Mouse (Mus musculus): ENCODE data around the gene Rassf7. TPM values are rescaled to one million over a fixed set of nuclear protein-coding genes. Genes with fewer than 3 reads are reported as not detected.
A peak's percentile ranks its signal among the peaks of the same experiment; 100 is the strongest.

Rassf7 gene
- polyA plus RNA-seq, 2 experiments from 2014 or later, result 14.2 to 15.9 TPM

DNA sequence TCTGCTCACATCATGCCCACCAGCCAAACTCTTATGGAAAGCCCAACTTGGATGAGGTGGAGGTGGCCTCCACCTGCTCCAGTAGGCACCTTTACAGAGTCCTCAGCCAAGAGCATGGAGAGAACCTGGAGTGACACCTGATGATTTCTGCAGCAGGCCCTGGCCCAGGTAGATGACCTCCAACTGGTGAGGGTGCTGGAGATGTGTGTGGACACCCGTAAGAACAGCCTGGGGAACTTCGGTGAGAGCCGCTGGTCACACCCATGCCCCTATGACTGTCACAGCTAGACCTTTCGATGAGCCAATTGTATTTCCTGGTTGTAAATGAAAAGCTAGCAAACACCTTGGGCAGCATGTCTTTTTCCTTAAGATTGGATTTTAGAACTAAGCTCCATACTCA is 17.5 kb upstream of the Rassf7 start:
- ATAC-seq, result no peak

DNA sequence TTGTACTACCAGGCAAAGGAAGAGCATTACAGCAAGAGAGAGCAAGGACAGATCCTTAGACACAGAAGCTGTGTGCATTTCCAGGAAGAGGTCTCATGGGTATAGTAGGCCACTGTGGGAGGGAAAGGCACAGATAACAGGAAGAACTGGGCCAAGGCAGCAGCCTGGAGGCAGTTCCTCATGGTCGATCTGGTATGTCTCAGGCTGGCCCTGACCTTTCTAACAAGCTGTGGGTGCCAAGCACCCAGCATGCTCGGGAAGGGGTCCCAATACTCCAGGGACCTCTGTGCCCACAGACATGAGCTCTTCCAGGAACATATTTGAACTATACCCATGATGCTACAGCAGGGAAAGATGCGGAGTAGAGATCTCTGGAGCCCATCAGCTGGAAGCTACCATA is 11.1 kb upstream of the Rassf7 start:
- ATAC-seq, result no peak

DNA sequence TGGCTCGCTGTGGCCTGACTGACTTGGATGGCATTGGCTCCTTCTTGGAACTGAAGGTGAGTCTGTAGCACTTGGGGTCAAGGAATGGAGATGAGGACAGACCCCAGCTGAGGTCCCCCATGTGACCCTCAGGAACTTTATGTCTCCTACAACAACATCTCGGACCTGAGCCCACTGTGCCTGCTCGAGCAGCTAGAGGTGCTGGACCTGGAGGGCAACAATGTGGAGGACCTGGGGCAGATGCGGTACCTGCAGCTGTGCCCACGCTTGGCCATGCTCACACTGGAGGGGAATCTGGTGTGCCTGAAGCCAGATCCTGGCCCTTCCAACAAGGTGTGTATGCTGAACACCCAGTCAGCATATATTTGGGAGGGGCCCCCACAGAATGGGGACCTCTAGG is 10.2 kb upstream of the Rassf7 start:
- ATAC-seq, result no peak

DNA sequence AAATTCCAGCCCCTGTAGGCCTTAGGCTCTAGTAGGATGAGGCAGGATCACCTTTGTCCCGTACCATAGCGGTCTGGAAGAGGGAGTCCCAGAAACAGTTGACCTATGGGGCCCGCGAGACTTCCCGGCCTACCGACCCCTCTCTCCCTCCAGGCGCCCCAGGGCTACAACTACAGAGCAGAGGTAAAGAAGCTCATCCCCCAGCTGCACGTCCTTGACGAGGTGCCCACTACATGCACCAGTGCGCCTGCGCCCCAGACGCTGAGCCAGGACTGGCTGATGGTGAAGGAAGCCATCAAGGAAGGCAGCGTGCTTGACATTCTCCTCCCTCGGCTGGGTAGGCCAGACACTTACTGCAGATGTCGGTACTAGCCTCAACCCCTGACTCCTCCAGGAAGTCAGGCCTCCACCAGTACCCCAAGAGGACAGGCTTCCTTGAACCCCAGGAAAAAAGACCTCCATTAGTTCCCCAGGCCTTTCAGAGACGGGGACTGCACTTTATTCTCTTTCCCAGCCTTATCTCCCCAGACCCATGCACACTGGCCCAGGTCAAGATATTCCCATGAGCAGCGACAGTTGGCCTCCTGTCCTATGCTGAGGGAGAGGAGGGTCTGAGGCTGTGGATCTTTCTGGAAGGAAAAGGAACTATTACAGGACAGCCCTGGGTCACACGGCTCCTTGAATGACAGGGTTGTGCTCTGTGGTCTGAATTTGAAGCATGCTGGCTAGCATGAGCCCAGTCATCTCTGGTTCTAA is 9.3 kb upstream of the Rassf7 start:
- ATAC-seq, result no peak

DNA sequence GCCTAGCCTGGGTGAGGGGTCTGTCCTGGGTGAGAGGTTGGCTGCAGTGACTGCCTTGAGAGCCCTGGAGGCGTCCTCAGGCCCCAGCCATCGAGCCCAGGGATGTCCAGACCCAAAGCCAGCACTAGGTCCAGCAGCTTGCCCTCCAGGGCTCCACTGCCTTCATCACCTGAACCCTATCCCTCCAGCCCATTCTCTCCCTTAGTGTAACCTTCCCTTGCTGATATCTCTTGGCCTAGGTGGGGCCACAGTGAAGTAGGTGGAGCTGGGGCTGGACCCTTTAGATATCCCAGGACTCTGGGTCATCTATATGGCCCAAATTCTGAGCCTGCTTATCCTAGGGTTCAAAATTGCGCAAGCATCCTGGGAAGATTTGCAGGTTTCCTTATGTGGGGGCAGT is 6.1 kb upstream of the Rassf7 start:
- ATAC-seq, result no peak

DNA sequence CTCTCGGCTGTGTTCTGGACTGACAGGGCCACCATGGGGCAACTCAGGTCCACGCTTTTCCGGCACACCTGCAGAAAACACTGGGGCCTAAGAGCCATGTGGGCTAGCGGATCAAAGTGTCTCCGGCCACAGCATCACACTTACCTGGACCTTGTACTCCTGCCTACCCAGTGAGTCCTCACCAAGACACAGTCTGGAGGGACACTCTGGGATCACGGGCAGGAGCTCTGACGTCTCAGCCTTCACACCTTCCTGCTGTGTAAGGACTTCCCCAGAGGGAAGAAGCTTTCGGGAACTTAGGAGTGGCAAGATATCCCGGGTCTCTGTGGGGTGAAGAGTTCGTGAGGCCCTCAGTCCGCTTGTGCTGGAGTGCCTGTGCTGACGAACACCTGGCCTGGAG is 5.5 kb upstream of the Rassf7 start:
- ATAC-seq, result no peak

DNA sequence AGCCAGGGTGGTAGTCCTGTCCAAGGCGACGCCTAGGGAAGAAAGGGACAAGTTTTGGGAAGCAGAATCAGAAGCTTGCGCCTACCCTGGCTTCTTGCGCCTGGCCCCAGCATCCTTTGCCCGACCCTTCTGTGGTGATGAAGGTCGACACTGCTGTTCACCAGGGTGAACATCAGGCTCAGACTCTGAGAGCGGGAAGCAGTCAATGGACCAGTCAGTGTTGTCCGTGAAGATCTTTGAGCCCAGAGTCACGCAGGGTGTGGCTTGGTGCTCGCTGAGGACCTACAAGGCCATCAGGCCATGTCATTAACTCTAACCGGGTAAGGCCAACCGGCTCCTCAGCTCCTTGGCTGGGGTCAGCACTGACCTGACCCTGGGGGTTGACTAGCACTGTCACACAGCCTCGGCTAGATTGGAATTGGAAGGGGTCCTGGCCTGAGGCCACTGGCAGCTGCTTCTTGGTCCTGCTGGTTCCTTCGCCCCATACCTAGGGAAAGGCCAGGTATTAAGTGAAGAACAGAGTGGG is 5.0 kb upstream of the Rassf7 start:
- ATAC-seq, result no peak

DNA sequence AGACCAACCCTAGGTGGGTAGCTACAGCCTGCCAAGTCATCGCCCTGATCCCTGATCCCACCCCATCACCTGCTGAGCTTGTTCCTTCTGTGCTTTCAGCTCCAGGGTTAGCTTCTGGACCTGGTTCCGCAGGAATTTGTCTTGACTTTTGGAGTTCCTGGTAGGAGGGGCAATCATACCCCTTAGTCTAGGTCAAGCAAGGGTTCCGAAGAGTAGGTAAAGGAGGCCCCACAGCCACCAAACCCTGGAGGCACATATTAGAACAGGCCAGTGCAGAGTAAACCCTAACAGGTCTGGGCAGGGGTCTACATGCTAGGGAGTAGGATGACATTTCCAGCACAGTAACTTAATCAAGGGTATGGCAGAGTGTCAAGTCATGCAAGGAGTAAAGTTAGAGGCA is 2.5 kb upstream of the Rassf7 start:
- ATAC-seq, result no peak

DNA sequence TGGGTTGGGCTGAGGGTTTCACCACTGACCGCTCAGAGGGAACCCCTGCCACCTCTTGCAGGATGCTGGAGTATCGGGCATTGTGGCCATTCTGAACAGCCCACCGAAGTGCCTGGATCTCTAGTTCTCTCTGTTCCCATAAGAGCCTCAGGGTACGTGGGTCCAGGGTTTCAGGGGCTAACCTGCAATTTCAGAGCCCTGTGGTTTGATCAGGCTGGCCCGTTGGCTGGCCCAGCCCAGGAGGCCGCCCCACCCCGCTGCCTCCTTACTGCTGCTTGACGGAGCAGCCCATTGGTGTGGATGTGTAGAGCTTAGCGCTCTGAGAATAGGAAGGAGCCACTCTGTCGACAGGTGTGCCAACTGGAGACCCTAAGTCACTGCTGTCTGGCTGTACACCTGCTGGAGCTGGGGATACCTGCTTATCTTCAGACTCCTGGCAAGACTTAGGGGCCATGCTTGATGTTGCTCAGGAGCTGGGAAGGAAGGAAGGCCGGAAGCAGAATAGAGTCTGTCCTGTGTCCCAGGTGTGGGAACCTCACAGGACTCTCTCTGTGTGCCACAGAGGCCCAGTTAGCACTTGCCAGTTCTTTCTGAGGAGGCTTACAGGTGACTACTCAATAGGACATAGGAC is 1.9 kb upstream of the Rassf7 start, which contains the start of gene Lmntd2:
Gene Lmntd2, minus strand, starts transcription at position 476 of the 631 bp plus-strand sequence.
- no peak for ATAC-seq

DNA sequence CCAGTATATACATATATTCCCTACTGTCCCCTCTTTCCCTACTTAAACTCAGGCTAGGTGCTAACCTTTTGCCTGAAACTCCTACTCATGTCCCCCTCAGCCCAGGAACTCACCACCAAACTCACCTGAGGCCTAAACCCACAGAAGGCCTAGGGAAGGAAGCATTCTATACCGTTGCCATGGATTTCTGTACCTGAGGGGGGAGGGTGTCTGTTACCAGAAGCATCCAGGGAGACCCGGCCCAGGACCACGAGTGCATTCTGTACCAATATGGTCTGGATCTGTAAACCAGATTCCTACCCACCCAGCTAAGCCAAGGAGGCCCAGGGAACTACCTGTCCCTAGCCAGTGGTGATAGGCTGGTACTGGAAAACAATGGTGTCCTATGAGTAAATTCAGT is 1.4 kb upstream of the Rassf7 start:
- no peak for ATAC-seq

DNA sequence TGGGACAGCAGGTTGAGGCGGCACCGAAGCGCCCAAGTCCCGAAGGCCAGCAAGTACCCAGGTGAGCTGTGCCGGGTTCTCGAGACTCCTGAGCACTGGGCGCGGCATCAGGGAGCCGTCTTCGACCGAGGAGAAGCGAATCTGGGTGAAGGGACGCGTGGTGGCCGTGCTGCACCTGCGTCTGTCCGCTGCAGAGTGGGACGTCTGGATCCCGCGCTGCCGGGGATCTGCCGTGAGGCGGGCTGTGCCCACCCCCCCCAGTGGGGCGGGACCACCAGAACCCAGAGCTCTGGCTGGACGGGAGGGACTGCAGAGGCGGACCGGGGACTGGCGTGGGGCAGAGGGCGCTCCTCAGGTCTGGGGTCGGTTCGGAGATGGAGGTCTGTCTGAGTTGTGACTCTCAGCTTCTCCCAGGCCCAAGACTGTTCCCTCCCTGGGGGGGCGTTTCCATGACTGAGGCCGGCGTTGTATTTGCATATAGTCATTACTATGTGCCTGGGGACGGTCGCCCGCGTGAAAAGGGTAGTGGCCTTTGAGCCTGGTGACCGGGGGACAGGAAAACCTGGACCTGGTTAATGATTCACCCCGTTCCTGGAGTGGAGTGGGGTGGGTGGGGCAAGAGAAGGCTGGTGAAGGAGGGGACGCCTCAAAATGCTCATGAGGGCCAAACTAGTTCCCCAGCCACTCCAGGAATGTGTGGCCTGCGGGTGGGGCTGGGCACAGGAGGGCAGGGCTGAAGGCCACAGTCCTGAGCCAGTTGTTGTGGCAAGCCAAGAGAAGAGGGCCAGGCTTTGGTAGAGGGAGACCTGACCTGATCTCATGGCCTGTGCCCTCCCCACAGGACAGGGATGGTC is 447 bp downstream of the Rassf7 start:
- ATAC-seq, result peak; percentile 33

DNA sequence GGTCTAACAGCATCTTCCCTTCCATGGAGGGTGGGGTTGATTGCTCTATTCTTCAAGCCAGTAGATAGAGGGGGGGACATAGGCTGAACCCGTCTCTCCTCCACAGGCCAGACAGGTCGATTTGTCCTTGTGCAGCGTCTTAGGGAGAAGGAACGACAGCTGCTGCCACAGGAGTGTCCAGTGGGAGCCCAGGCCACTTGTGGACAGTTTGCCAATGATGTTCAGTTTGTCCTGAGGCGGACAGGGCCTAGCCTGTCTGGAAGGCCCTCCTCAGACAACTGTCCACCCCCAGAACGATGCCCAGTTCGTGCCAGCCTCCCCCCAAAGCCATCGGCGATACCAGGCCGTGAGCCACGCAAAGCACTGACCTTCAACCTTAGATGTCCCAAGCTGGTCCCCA is 1.2 kb downstream of the Rassf7 start:
- no peak for ATAC-seq

DNA sequence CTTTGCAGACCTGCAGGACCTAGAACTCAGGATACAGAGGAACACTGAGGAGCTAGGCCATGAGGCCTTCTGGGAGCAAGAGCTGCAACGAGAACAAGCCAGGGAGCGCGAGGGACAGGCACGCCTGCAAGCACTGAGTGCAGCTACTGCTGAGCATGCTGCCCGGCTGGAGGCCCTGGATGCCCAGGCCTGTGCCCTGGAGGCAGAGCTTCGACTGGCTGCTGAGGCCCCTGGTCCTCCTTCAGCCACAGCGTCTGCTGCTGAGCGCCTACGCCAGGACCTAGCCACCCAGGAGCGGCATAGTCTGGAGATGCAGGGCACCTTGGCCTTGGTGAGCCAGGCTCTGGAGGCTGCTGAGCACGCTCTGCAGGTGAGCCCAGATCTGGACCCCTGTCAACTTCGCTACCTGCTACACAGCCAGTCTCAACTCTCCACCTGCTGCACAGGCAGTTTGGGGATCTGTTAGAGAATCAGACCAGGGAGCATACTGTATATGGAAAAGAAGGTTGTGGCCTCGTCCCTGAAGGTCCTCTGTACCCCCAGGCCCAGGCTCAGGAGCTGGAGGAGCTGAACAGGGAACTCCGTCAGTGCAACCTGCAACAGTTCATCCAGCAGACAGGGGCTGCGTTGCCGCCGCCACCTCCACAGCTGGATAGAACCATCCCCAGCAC is 1.8 kb downstream of the Rassf7 start:
- no peak for ATAC-seq

DNA sequence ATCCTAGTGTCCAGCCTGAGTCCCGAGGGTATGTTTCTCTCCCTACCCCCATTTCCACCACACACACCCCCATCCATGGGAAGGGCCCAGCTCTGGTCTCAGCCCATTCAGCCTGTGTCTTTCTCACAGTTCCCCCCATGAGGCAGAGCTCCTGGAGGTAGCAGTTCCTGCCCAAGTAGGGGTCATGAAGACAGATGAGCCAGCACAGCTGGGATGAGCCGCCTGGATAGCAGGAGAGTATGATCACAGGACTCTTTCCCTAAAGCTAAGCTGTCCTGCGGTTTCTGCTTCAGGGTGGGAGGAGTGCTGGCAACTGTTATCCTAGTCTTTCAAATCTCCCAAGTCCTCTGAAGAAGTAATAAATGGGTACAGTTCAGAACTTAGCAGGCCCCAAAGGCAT is 2.5 kb downstream of the Rassf7 start:
- no peak for ATAC-seq

DNA sequence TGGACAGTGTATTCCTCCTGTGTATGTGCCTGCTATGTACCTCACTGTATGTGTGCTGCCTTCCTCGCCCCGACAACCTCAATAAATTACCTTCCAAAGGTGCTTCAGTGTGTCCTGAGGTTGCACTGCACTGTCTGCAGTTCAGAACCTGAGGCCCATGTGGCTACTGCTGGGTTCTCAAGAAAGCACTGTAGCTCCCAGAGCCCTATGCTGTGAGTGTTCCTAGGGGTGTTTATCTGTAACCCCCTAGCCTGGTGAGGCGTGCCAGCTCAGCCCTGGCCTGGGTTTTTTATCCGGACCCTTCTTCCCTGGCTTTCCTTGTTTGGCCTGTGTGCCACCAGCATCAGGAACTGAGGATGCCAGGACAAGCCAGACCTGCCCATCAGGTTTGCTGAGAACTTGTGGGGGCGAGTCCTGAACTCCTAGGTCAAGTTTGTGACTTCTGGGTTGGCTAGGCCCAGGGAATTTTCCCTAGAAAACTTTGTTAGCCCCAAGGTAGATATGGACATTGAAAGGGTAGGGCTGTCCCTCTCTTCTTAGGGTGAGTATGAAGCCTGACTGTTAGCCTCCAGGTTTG is 3.0 kb downstream of the Rassf7 start:
- ATAC-seq, result no peak

DNA sequence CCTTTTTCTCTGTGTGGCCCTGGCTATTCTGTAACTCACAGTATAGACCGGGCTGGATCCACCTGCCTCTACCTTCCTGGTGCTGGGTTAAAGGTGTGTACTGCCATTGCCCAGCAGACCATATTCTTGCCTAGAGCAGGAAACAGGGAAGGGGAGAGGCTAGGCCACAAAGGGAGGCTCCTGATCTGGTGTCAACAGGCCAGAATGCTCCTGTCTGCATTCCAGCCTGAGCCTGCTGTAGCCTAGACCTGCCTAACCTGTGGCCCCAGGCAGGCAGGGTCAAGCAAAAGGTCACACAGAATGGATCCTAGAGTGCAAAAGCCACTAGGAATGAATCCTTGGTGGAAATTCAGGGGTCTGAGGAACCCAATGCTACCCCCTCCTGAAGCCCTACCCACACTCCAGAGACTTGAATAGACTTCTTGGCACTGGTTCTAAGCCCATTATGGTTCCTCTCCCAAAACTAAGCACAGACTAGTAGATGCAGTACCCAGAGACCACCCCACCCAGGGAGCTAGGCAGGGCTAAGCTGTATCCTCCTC is 4.0 kb downstream of the Rassf7 start:
- no peak for ATAC-seq

DNA sequence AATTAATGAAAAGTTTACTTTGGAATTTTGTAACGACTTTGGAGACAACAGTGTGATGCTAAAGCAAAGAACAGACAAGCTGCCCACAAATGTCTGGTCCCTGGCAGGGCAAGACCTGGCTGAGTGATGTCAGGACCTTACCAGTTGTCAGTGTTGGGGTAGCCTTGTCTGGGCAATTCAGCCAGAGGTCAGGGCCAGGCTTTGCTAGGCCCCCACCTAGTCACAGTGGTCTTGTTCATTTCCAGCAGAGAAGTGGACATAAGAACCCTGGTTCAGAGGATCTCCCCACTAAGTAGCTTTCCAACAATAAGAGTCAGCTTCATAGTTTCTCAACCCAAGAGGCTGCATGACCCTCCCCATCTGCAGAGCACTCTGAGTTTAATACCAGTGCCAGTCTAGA is 4.7 kb downstream of the Rassf7 start:
- ATAC-seq, result no peak

DNA sequence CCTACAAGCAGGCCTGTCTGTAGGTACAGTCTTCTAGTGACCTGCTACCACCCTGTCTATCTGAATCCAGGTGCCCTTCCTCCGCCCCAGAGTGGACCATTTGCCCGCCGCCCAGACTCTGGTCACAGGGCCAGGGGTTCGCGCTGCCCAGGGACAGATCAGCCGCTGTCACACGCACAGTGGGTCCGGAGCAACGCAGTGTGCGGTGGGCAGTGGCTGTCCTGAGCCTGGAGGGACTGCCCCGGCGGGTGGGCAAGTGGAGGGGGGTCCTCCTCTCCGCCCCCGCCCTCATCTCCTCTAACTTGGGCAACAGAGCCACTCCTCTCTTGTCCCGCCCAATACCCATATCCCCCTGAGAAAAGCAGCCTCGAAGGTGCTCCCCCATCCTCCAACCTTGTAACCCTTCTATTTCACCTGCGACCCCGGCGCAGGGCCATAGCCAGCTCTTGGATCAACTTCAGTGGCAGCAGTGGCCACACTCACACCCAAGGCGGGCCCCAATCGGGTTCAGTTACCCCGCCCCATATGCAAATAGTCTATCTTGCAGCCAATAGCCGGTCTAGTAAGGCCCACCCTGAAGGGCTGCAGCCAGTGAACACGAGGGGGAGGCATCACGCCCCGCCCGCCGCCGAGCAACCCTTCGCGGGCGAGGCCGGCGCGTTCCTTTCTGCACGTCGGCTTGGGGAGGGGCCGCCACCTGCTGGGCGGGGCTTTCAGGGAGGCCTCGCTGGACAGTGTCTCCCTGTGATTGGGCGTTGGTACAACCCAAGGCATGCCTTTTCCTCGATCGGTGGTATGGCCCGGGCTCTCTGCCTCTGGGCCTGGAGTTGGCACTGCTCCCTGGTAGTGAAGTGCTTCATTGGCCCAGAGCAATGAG is 5.8 kb downstream of the Rassf7 start:
- ATAC-seq, result peak; percentile 93

DNA sequence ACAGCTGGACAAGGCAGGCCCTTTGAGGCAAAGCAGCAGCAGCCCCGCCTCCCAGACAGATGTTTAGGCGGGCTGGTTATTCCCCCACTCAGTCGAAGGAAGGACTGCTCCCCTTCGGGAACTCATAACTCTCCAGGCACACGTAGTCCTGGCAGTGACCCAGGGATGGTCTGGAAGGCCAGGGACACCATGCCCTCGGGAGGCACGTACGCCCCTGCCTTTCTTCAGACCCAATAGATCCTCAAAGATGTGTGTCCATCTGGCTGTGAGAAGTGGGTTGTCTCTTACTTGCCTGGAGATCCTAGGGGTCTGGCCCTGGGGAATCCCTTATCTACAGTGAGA is 6.4 kb downstream of the Rassf7 start:
- no peak for ATAC-seq

DNA sequence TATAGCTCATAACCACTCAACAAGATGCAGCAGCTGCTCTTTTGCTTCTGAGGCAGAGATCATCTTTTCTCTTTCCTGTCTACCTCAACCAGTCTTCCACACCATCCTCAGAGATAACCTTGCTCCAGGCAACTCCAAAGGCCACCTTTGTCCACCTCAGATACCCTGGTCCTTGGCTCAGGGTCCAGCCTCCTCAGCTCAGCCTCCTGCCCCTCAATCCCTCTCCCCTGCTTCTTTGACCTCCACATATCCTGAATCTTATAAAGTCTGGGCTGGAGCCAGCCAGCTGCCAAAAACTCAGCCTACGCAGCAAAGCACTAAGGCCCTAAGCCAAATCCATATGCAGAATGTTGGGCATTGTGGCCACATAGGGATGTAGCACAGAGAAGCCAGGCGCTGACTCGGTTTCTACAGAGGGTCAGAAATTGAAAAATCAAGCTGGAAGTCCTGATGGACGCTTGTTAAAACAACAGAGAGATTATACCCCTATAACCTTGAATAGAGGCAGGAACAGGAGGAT is 7.1 kb downstream of the Rassf7 start:
- no peak for ATAC-seq

DNA sequence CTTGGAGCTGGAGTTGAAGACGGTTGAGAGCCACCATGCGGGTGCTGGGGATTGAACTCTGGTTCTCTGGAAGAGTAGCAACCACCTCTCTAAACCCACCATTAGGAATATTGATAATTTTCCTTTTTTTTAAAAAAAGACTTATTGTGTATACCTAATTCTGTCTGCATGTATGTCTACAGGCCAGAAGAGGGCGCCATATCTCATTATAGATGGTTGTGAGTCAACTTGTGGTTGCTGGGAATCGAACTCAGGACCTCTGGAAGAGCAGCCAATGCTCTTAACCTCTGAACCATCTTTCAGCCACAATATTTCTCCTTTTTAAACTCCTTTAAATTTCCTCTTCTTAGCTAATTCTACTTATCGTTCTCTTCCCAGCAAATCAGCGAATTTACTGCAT is 10.9 kb downstream of the Rassf7 start:
- ATAC-seq, result no peak

Data from CD4-positive, CD25-positive, alpha-beta regulatory T cell, adult 4 months (primary cell).